Mouse (Mus musculus): ENCODE results near the gene Hps5. TPM values are rescaled to one million over a fixed set of nuclear protein-coding genes. Genes with fewer than 3 reads are reported as not detected.

Hps5 gene
- polyA plus RNA-seq, 1 experiment, result 0.09 TPM

GRCm38 (mm10) chr7:46724396-46724795 is 71.5 kb downstream of the Hps5 start:
- H3K27me3 ChIP-seq (ENCODE audit: control insufficient read depth), result no peaks in the 10 kb centered on the region

GRCm38 (mm10) chr7:46723849-46724248 is 72.0 kb downstream of the Hps5 start:
- H3K27me3 ChIP-seq (ENCODE audit: control insufficient read depth), result no peaks in the 10 kb centered on the region
- H3K4me1 ChIP-seq (ENCODE audit: control insufficient read depth), result no peaks in the 10 kb centered on the region
- no peak for TF ChIP-seq TAL1 (IDR thresholded peaks at IDR 0.05; ENCODE audit: low read length)
- no peak for TF ChIP-seq GATA1 (IDR thresholded peaks at IDR 0.05; ENCODE audit: low read length)
- H3K9me3 ChIP-seq (ENCODE audit: control insufficient read depth, low read length), result no peaks in the 10 kb centered on the region
- no peak overlapping the region for H3K4me3 ChIP-seq (replicated peaks)
- no peaks in the 10 kb centered on the region; the same call in 1 of the 2 replicates for H3K36me3 ChIP-seq (ENCODE audit: control insufficient read depth)

More at GRCm38 (mm10) chr7:46724396-46724795, 71.5 kb downstream of the Hps5 start:
- H3K9me3 ChIP-seq (ENCODE audit: control insufficient read depth, low read length), result no peaks in the 10 kb centered on the region
- H3K36me3 ChIP-seq (ENCODE audit: control insufficient read depth), result no peaks in the 10 kb centered on the region; the same call in 1 of the 2 replicates
- no peak for TF ChIP-seq TAL1 (IDR thresholded peaks at IDR 0.05; ENCODE audit: low read length)
- TF ChIP-seq GATA1 (IDR thresholded peaks at IDR 0.05; ENCODE audit: low read length), result no peak
- H3K4me1 ChIP-seq (ENCODE audit: control insufficient read depth), result no peaks in the 10 kb centered on the region
- no peak overlapping the region for H3K4me3 ChIP-seq (replicated peaks)

GRCm38 (mm10) chr7:46723354-46723753 is 72.5 kb downstream of the Hps5 start:
- TF ChIP-seq TAL1 (IDR thresholded peaks at IDR 0.05; ENCODE audit: low read length) (no peak), GATA1 (IDR thresholded peaks at IDR 0.05; ENCODE audit: low read length) (no peak)
- Histone ChIP-seq H3K9me3 (ENCODE audit: control insufficient read depth, low read length) (no peaks in the 10 kb centered on the region), H3K4me1 (ENCODE audit: control insufficient read depth) (no peaks in the 10 kb centered on the region), H3K36me3 (ENCODE audit: control insufficient read depth) (no peaks in the 10 kb centered on the region; the same call in 1 of the 2 replicates), H3K4me3 (replicated peaks) (no peak overlapping the region), H3K27me3 (ENCODE audit: control insufficient read depth) (no peaks in the 10 kb centered on the region)

- no peaks in the 10 kb centered on the region for H3K4me1 ChIP-seq (ENCODE audit: control insufficient read depth)
- H3K27me3 ChIP-seq (ENCODE audit: control insufficient read depth), result no peaks in the 10 kb centered on the region
- H3K36me3 ChIP-seq (ENCODE audit: control insufficient read depth), result no peaks in the 10 kb centered on the region
- no peaks in the 10 kb centered on the region for H3K9me3 ChIP-seq (ENCODE audit: control insufficient read depth, low read length)
- TF ChIP-seq GATA1 (IDR thresholded peaks at IDR 0.05; ENCODE audit: low read length), result no peak
- no peak for TF ChIP-seq TAL1 (IDR thresholded peaks at IDR 0.05; ENCODE audit: low read length)
- no peak overlapping the region for H3K4me3 ChIP-seq (replicated peaks)
These were observed 75.4 kb downstream of the Hps5 start for GRCm38 (mm10) chr7:46720460-46720859.

GRCm38 (mm10) chr7:46719526-46719925 is 76.3 kb downstream of the Hps5 start:
- Histone ChIP-seq H3K9me3 (ENCODE audit: control insufficient read depth, low read length) (no peaks in the 10 kb centered on the region), H3K4me3 (replicated peaks) (no peak overlapping the region), H3K4me1 (ENCODE audit: control insufficient read depth) (no peaks in the 10 kb centered on the region), H3K36me3 (ENCODE audit: control insufficient read depth) (no peaks in the 10 kb centered on the region), H3K27me3 (ENCODE audit: control insufficient read depth) (no peaks in the 10 kb centered on the region)
- no peak for TF ChIP-seq TAL1 (IDR thresholded peaks at IDR 0.05; ENCODE audit: low read length)
- no peak for TF ChIP-seq GATA1 (IDR thresholded peaks at IDR 0.05; ENCODE audit: low read length)

- Histone ChIP-seq H3K4me3 (replicated peaks) (no peak overlapping the region), H3K4me1 (ENCODE audit: control insufficient read depth) (no peaks in the 10 kb centered on the region), H3K27me3 (ENCODE audit: control insufficient read depth) (no peaks in the 10 kb centered on the region), H3K36me3 (ENCODE audit: control insufficient read depth) (no peaks in the 10 kb centered on the region), H3K9me3 (ENCODE audit: control insufficient read depth, low read length) (no peaks in the 10 kb centered on the region)
- TF ChIP-seq GATA1 (IDR thresholded peaks at IDR 0.05; ENCODE audit: low read length) (no peak), TAL1 (IDR thresholded peaks at IDR 0.05; ENCODE audit: low read length) (no peak)
These were observed 77.1 kb downstream of the Hps5 start for GRCm38 (mm10) chr7:46718591-46719270.

- Histone ChIP-seq H3K9me3 (ENCODE audit: control insufficient read depth, low read length) (no peaks in the 10 kb centered on the region), H3K4me1 (ENCODE audit: control insufficient read depth) (no peaks in the 10 kb centered on the region), H3K27me3 (ENCODE audit: control insufficient read depth) (0 out of 2 replicates have a peak, but pooled peaks cover 3% of the 10 kb centered on the region), H3K36me3 (ENCODE audit: control insufficient read depth) (no peaks in the 10 kb centered on the region), H3K4me3 (replicated peaks) (no peak overlapping the region)
- no peak for TF ChIP-seq GATA1 (IDR thresholded peaks at IDR 0.05; ENCODE audit: low read length)
- TF ChIP-seq TAL1 (IDR thresholded peaks at IDR 0.05; ENCODE audit: low read length), result no peak
These were observed 79.0 kb downstream of the Hps5 start for GRCm38 (mm10) chr7:46716897-46717296.

- H3K4me1 ChIP-seq (ENCODE audit: control insufficient read depth), result peaks cover 2% of the 10 kb centered on the region
- H3K36me3 ChIP-seq (ENCODE audit: control insufficient read depth), result no peaks in the 10 kb centered on the region
- H3K27me3 ChIP-seq (ENCODE audit: control insufficient read depth), result 0 out of 2 replicates have a peak, but pooled peaks cover 3% of the 10 kb centered on the region
- H3K9me3 ChIP-seq (ENCODE audit: control insufficient read depth, low read length), result no peaks in the 10 kb centered on the region
- H3K4me3 ChIP-seq (replicated peaks), result no peak within 1 kb of the TSS
- TF ChIP-seq TAL1 (IDR thresholded peaks at IDR 0.05; ENCODE audit: low read length) (no peak), GATA1 (IDR thresholded peaks at IDR 0.05; ENCODE audit: low read length) (no peak)
These were observed 80.3 kb downstream of the Hps5 start, which contains the start of gene Saa3 for GRCm38 (mm10) chr7:46715600-46715999. Gene Saa3, minus strand, starts transcription at chr7:46715700.

GRCm38 (mm10) chr7:46714518-46714917 is 81.3 kb downstream of the Hps5 start:
- Histone ChIP-seq H3K4me3 (replicated peaks) (no peak overlapping the region), H3K9me3 (ENCODE audit: control insufficient read depth, low read length) (no peaks in the 10 kb centered on the region), H3K27me3 (ENCODE audit: control insufficient read depth) (0 out of 2 replicates have a peak, but pooled peaks cover 3% of the 10 kb centered on the region), H3K4me1 (ENCODE audit: control insufficient read depth) (peaks cover 5% of the 10 kb centered on the region), H3K36me3 (ENCODE audit: control insufficient read depth) (no peaks in the 10 kb centered on the region)
- TF ChIP-seq TAL1 (IDR thresholded peaks at IDR 0.05; ENCODE audit: low read length), result no peak
- no peak for TF ChIP-seq GATA1 (IDR thresholded peaks at IDR 0.05; ENCODE audit: low read length)
